Mouse (Mus musculus): Measurements from ENCODE around the gene Hps6.
"Not testable (repeated sequence)": the region's sequence is repeated elsewhere in the genome, so short reads cannot be mapped to it uniquely, and the experiment has no call there.

DNA sequence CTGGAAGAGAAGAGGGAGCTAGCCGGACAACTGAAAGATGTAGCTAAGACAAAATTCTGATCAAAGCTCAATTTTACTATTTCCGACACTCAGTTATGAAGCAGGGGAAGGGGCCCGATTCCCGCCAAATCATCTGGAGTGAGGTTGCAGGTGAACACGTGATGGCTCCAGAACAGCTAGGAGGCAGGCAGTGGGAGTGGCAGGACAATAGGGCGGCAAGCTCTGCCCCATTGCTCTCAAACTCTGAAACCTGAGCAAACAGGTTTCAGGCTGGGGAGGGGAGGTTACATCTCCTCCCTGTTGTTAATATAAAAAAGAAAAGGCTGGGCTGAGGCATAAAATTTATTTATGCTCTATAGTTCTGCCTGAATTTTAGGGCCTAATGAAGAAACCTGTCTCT is 9.9 kb upstream of the Hps6 start:
- TF ChIP-seq E2F4 (IDR thresholded peaks at IDR 0.05; ENCODE audit: insufficient read depth); POLR2A (IDR thresholded peaks at IDR 0.05; ENCODE audit: insufficient read length, low read depth); TCF3 (IDR thresholded peaks at IDR 0.05; ENCODE audit: insufficient read length, low read depth); USF1 (IDR thresholded peaks at IDR 0.05; ENCODE audit: low read depth); MYOD1 (IDR thresholded peaks at IDR 0.05; ENCODE audit: control insufficient read depth in 1 of 3, insufficient read length in 2 of 3, low read depth in 2 of 3); MYOG (IDR thresholded peaks at IDR 0.05; ENCODE audit: control insufficient read depth in 1 of 3, insufficient read depth in 1 of 3, insufficient read length in 2 of 3, low read depth in 2 of 3): not testable (repeated sequence)
